Mouse (Mus musculus): ENCODE measurements around the gene Gbx1. TPM values are rescaled to one million over a fixed set of nuclear protein-coding genes. Genes with fewer than 3 reads are reported as not detected.
A peak's percentile ranks its signal among the peaks of the same experiment; 100 is the strongest.

Gbx1 gene
- polyA plus RNA-seq, 1 experiment from 2014 or later: 13.7 TPM

DNA sequence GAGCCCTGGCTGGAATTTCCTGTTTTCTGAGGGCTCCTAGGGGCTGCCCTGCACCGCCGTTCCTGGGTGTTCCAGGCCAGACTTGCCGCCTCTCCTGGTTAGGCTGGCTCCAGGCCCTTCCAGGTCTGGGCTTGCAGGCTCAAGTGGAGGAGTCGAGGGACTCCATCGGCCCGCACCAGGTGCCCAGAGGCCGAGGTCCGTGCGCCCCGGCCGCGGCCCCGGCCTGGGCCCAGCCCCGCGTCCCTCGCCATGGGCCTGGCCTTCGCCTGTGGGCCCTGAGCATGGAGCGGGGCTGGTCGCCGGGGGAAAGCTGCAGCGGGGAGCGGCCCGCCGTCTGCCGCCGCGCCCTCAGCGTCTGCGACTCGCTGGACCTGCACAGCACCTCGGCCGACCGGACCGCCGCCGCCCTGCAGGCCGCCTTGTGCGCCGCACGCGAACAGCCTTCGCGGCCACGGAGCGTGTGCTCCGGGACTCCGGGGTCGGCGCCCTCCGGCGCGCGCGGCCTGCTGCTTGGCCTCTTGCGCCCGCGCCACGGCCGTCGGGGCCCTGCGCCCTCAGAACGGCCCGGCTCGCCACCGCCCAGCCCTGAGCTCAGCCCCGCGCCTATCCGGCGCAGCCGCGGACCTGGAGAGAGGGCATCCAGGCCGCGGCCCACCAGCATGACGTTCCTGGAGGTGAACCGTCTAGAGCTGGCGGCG lies 52.8 kb downstream of the Gbx1 start:
- 0 out of 2 replicates have a peak, but pooled peaks have one; percentile 4 for ATAC-seq (ENCODE audit: low FRiP score)
- Histone ChIP-seq H3K36me3 (peaks cover 24% of the 10 kb centered on the region), H3K4me2 (peak overlapping the region; percentile 65), H3K27ac (replicated peaks) (no peak overlapping the region), H3K9ac (replicated peaks) (peak overlapping the region; percentile 39), H3K9me3 (replicated peaks) (no peaks in the 10 kb centered on the region), H3K4me1 (peaks cover 53% of the 10 kb centered on the region), H3K27me3 (replicated peaks) (0 out of 2 replicates have a peak, but pooled peaks cover 9% of the 10 kb centered on the region), H3K4me3 (replicated peaks) (peak overlapping the region; percentile 37)
- WGBS: 8% methylated on average over 63 of the region's 77 CpGs

GRCm38 (mm10) chr5:24472884-24473619 lies 54.0 kb downstream of the Gbx1 start:
- H3K27ac ChIP-seq (replicated peaks): no peak overlapping the region
- no peak for ATAC-seq (ENCODE audit: low FRiP score)
- H3K9me3 ChIP-seq (replicated peaks): no peaks in the 10 kb centered on the region
- peaks cover 13% of the 10 kb centered on the region for H3K36me3 ChIP-seq
- H3K27me3 ChIP-seq (replicated peaks): 0 out of 2 replicates have a peak, but pooled peaks cover 9% of the 10 kb centered on the region
- WGBS: 31% methylated on average over 6 of the region's 7 CpGs
- H3K9ac ChIP-seq (replicated peaks): no peak overlapping the region
- H3K4me2 ChIP-seq: no peak overlapping the region
- H3K4me1 ChIP-seq: peaks cover 56% of the 10 kb centered on the region
- H3K4me3 ChIP-seq (replicated peaks): no peak overlapping the region

DNA sequence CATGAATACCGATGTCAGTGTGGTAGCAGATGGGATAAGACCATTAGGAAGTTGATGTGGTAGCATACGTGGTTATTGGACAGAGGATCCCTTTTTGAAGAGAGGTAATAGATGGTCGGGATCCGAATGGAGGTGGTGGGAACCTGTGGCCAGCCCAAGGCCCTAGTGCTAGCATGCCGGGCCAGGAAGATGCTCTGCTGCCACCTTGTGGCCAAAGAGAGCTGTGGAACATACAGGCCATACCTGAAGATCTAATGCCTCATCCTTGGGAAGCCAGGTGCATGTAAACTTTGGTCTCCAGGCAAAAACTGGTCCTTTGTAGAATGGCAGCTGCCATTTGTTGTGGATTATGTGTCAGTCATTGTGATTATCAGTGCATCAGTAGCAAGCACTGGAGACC lies 56.4 kb downstream of the Gbx1 start:
- no peak overlapping the region for H3K9ac ChIP-seq (replicated peaks)
- H3K9me3 ChIP-seq (replicated peaks): no peaks in the 10 kb centered on the region
- no peak overlapping the region for H3K27ac ChIP-seq (replicated peaks)
- peak; percentile 51; the same call in 1 of the 2 replicates for ATAC-seq (ENCODE audit: low FRiP score)
- peaks cover 54% of the 10 kb centered on the region for H3K4me1 ChIP-seq
- H3K36me3 ChIP-seq: no peaks in the 10 kb centered on the region
- H3K4me3 ChIP-seq (replicated peaks): no peak overlapping the region
- H3K27me3 ChIP-seq (replicated peaks): 0 out of 2 replicates have a peak, but pooled peaks cover 9% of the 10 kb centered on the region
- WGBS: 12% methylated on average over 5 of the region's 5 CpGs
- H3K4me2 ChIP-seq: no peak overlapping the region

GRCm38 (mm10) chr5:24466762-24467161 lies 60.2 kb downstream of the Gbx1 start:
- H3K4me3 ChIP-seq (replicated peaks): no peak overlapping the region
- no peaks in the 10 kb centered on the region for H3K9me3 ChIP-seq (replicated peaks)
- H3K27ac ChIP-seq (replicated peaks): no peak overlapping the region
- no peak overlapping the region for H3K9ac ChIP-seq (replicated peaks)
- H3K4me1 ChIP-seq: peaks cover 27% of the 10 kb centered on the region
- H3K36me3 ChIP-seq: no peaks in the 10 kb centered on the region
- no peaks in the 10 kb centered on the region for H3K27me3 ChIP-seq (replicated peaks)
- WGBS: 61% methylated on average over 12 of the region's 12 CpGs
- ATAC-seq (ENCODE audit: low FRiP score): no peak
- no peak overlapping the region for H3K4me2 ChIP-seq

DNA sequence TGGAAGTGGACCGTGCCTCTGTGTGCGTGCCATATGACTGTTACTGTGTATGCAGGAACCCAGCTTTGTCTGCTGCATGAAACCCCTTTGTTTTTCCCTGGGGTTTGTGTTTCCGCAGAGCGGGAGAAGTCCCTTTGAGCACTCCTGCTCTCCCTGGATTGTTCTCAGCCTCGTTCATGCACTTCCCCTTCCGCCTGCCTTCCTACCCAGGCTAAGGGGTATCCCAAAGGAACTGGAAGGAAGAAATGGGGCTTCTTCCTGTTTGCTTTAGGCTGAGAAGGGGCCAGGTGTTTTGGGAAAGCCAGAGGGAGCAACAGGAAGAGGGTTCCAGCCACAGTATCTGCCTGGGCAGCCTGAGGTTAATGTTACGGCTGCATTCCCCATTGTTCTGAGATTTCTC lies 71.4 kb downstream of the Gbx1 start:
- Histone ChIP-seq H3K27ac (replicated peaks) (0 out of 2 replicates have a peak overlapping the region, but pooled peaks have one; percentile 37), H3K4me2 (peak overlapping the region; percentile 91), H3K9me3 (replicated peaks) (no peaks in the 10 kb centered on the region), H3K9ac (replicated peaks) (0 out of 2 replicates have a peak overlapping the region, but pooled peaks have one; percentile 14), H3K4me3 (replicated peaks) (no peak overlapping the region), H3K27me3 (replicated peaks) (no peaks in the 10 kb centered on the region), H3K4me1 (peaks cover 56% of the 10 kb centered on the region), H3K36me3 (peaks cover 5% of the 10 kb centered on the region; the same call in 1 of the 2 replicates)
- WGBS: 54% methylated on average over 7 of the region's 7 CpGs
- no peak for ATAC-seq (ENCODE audit: low FRiP score)

- Histone ChIP-seq H3K27ac (replicated peaks) (no peak overlapping the region), H3K4me2 (peak overlapping the region; percentile 91), H3K27me3 (replicated peaks) (no peaks in the 10 kb centered on the region), H3K9ac (replicated peaks) (0 out of 2 replicates have a peak overlapping the region, but pooled peaks have one; percentile 14), H3K36me3 (peaks cover 5% of the 10 kb centered on the region; the same call in 1 of the 2 replicates), H3K9me3 (replicated peaks) (no peaks in the 10 kb centered on the region), H3K4me3 (replicated peaks) (0 out of 2 replicates have a peak overlapping the region, but pooled peaks have one; percentile 1), H3K4me1 (peaks cover 53% of the 10 kb centered on the region)
- 58% methylated on average over 3 of the region's 3 CpGs for WGBS
- no peak for ATAC-seq (ENCODE audit: low FRiP score)
Measured at GRCm38 (mm10) chr5:24455076-24455475, 71.9 kb downstream of the Gbx1 start.

- Histone ChIP-seq H3K27ac (replicated peaks) (peak overlapping the region; percentile 93; the same call in 1 of the 2 replicates), H3K4me1 (peaks cover 52% of the 10 kb centered on the region), H3K36me3 (peaks cover 5% of the 10 kb centered on the region; the same call in 1 of the 2 replicates), H3K4me3 (replicated peaks) (peak overlapping the region; percentile 85), H3K9ac (replicated peaks) (peak overlapping the region; percentile 85), H3K4me2 (peak overlapping the region; percentile 91), H3K9me3 (replicated peaks) (no peaks in the 10 kb centered on the region), H3K27me3 (replicated peaks) (0 out of 2 replicates have a peak, but pooled peaks cover under 1% of the 10 kb centered on the region)
- 3% methylated on average over 2 of the region's 2 CpGs for WGBS
- no peak for ATAC-seq (ENCODE audit: low FRiP score)
Measured at GRCm38 (mm10) chr5:24453985-24454303, 73.1 kb downstream of the Gbx1 start.

DNA sequence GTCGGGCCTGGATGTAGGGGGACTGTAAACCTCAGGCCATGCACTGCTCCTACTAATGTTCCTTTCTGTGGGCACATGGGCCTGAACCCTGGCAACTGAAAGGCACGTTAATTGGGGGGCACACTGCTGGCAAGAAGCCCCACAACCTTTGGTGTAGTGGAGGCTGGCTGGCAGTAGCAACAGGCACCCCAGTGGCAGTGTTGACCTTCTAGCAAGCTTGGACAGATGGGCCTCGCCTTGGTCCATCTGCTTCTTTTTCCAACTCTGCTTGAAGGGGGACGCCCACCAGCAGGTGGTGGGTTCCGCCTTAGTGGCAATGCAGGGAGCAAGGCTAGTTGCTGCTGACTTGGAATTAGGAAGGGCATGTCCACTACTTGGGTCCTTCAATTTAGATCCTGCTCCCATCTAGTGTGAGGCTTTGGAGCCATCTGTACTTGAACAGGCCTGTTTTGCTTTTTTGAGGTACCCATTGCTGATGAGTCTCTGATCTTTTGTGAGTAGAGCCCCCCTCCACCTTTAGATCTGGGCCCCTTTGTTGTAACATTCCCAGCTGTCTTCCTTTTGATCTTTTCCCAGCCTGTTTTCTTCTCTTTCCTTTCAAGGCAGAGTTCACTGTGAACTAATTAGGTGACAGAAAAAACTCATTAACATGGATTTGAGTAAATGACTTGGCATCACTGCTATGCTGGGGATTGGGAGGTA lies 73.6 kb downstream of the Gbx1 start:
- Histone ChIP-seq H3K4me3 (replicated peaks) (peak overlapping the region; percentile 85), H3K27ac (replicated peaks) (peak overlapping the region; percentile 93), H3K4me2 (peak overlapping the region; percentile 91), H3K36me3 (peaks cover 5% of the 10 kb centered on the region; the same call in 1 of the 2 replicates), H3K9me3 (replicated peaks) (no peaks in the 10 kb centered on the region), H3K4me1 (peaks cover 53% of the 10 kb centered on the region), H3K9ac (replicated peaks) (peak overlapping the region; percentile 85), H3K27me3 (replicated peaks) (0 out of 2 replicates have a peak, but pooled peaks cover 3% of the 10 kb centered on the region)
- no peak for ATAC-seq (ENCODE audit: low FRiP score)
- 8% methylated on average over 5 of the region's 5 CpGs for WGBS

Other genes with a start within 250 kb of the Gbx1 start
- gene Kcnh2, start 175.6 kb downstream of the Gbx1 start, polyA plus RNA-seq (2015; fragmentation: Nextera tagmentation; extraction: Ambion mirVana): 12.7 and 18.2 TPM in 2 replicates
- gene Nos3, start 162.4 kb downstream of the Gbx1 start, polyA plus RNA-seq (2015; fragmentation: Nextera tagmentation; extraction: Ambion mirVana): 9.3 and 10.6 TPM in 2 replicates
- gene Atg9b, start 135.1 kb downstream of the Gbx1 start, polyA plus RNA-seq (2015; fragmentation: Nextera tagmentation; extraction: Ambion mirVana): 4.0 and 4.8 TPM in 2 replicates
- gene Abcb8, start 133.5 kb downstream of the Gbx1 start, polyA plus RNA-seq (2015; fragmentation: Nextera tagmentation; extraction: Ambion mirVana): 49.4 and 52.2 TPM in 2 replicates
- 1.6 and 2.4 TPM in 2 replicates for gene Asic3, start 113.8 kb downstream of the Gbx1 start, polyA plus RNA-seq (2015; fragmentation: Nextera tagmentation; extraction: Ambion mirVana)
- 113 and 133 TPM in 2 replicates for gene Cdk5, start 103.7 kb downstream of the Gbx1 start, polyA plus RNA-seq (2015; fragmentation: Nextera tagmentation; extraction: Ambion mirVana)
- 15.3 and 19.1 TPM in 2 replicates for gene Slc4a2, start 103.4 kb downstream of the Gbx1 start, polyA plus RNA-seq (2015; fragmentation: Nextera tagmentation; extraction: Ambion mirVana)
- 111 TPM in 2 replicates for gene Fastk, start 81.9 kb downstream of the Gbx1 start, polyA plus RNA-seq (2015; fragmentation: Nextera tagmentation; extraction: Ambion mirVana)
- gene Tmub1, start 79.3 kb downstream of the Gbx1 start, polyA plus RNA-seq (2015; fragmentation: Nextera tagmentation; extraction: Ambion mirVana): 54.8 and 62.8 TPM in 2 replicates
- gene Agap3, start 75.0 kb downstream of the Gbx1 start, polyA plus RNA-seq (2015; fragmentation: Nextera tagmentation; extraction: Ambion mirVana): 60.2 and 101 TPM in 2 replicates
- 0.40 and 0.87 TPM in 2 replicates for gene Asb10, start 13.8 kb upstream of the Gbx1 start, polyA plus RNA-seq (2015; fragmentation: Nextera tagmentation; extraction: Ambion mirVana)
- 0.24 and 0.26 TPM in 2 replicates for gene 4931409K22Rik, start 29.6 kb upstream of the Gbx1 start, polyA plus RNA-seq (2015; fragmentation: Nextera tagmentation; extraction: Ambion mirVana)
- gene Abcf2, start 50.3 kb upstream of the Gbx1 start, polyA plus RNA-seq (2015; fragmentation: Nextera tagmentation; extraction: Ambion mirVana): 82.8 and 93.1 TPM in 2 replicates
- 19.3 and 21.2 TPM in 2 replicates for gene Chpf2, start 59.5 kb upstream of the Gbx1 start, polyA plus RNA-seq (2015; fragmentation: Nextera tagmentation; extraction: Ambion mirVana)
- gene Smarcd3, start 97.2 kb upstream of the Gbx1 start, polyA plus RNA-seq (2015; fragmentation: Nextera tagmentation; extraction: Ambion mirVana): 111 and 135 TPM in 2 replicates
- gene Nub1, start 158.3 kb upstream of the Gbx1 start, polyA plus RNA-seq (2015; fragmentation: Nextera tagmentation; extraction: Ambion mirVana): 45.6 and 47.5 TPM in 2 replicates
- gene Wdr86, start 203.5 kb upstream of the Gbx1 start, polyA plus RNA-seq (2015; fragmentation: Nextera tagmentation; extraction: Ambion mirVana): 4.1 and 5.2 TPM in 2 replicates
- gene Crygn, start 230.8 kb upstream of the Gbx1 start, polyA plus RNA-seq (2015; fragmentation: Nextera tagmentation; extraction: Ambion mirVana): 1.5 and 2.0 TPM in 2 replicates